Mouse (Mus musculus) CD8-positive naive resting alpha-beta T cell, adult 2 months (primary cell): Measurements from ENCODE around the gene Hoxc6.

Source experiments
- DNase-seq, 2 experiments: peaks; one replicate each; pipeline ENCODE4 v3.0.0; 2022; ENCODE audit warnings: low read depth in 2 of 2, low spot score in 2 of 2

Gene Hoxc6

GRCm38 (mm10) chr15:102967511-102968397, 30.3 kb upstream of the Hoxc6 start:
- no peak for DNase-seq

- DNase-seq, result no peak
Measured at GRCm38 (mm10) chr15:102969296-102969695, 28.8 kb upstream of the Hoxc6 start.

GRCm38 (mm10) chr15:102970740-102971139, 27.3 kb upstream of the Hoxc6 start:
- DNase-seq, result no peak

- no peak for DNase-seq
Measured at GRCm38 (mm10) chr15:102972254-102972653, 25.8 kb upstream of the Hoxc6 start.

- DNase-seq, result no peak
Measured at GRCm38 (mm10) chr15:102972753-102973152, 25.3 kb upstream of the Hoxc6 start.

GRCm38 (mm10) chr15:102975034-102975433, 23.0 kb upstream of the Hoxc6 start:
- no peak for DNase-seq

- no peak for DNase-seq
Measured at GRCm38 (mm10) chr15:102975688-102976111, 22.4 kb upstream of the Hoxc6 start.

GRCm38 (mm10) chr15:102976171-102976570, 21.9 kb upstream of the Hoxc6 start, which contains the start of gene Hoxc9:
Gene Hoxc9 (plus strand): TSS chr15:102976439.
- no peak for DNase-seq

GRCm38 (mm10) chr15:102976631-102977422, 21.2 kb upstream of the Hoxc6 start:
- DNase-seq, result peak; percentile 31 to 44

- DNase-seq, result no peak
Measured at GRCm38 (mm10) chr15:102977423-102977974, 20.6 kb upstream of the Hoxc6 start.

GRCm38 (mm10) chr15:102978615-102979515, 19.2 kb upstream of the Hoxc6 start:
- DNase-seq, result no peak

- no peak for DNase-seq
Measured at GRCm38 (mm10) chr15:102979936-102980335, 18.1 kb upstream of the Hoxc6 start.

- DNase-seq, result no peak
Measured at GRCm38 (mm10) chr15:102980352-102980751, 17.7 kb upstream of the Hoxc6 start.

GRCm38 (mm10) chr15:102980912-102981311, 17.1 kb upstream of the Hoxc6 start:
- no peak for DNase-seq

- no peak for DNase-seq
Measured at GRCm38 (mm10) chr15:102981379-102982288, 16.4 kb upstream of the Hoxc6 start.

GRCm38 (mm10) chr15:102983716-102984115, 14.3 kb upstream of the Hoxc6 start:
- DNase-seq, result no peak

GRCm38 (mm10) chr15:102984521-102984920, 13.5 kb upstream of the Hoxc6 start:
- DNase-seq, result no peak

- no peak for DNase-seq
Measured at GRCm38 (mm10) chr15:102984925-102985324, 13.1 kb upstream of the Hoxc6 start.

GRCm38 (mm10) chr15:102987124-102987833, 10.8 kb upstream of the Hoxc6 start:
- DNase-seq, result peak; percentile 75 to 80
